Comparison of ENCODE assay signal across 8 mouse cellular contexts in genomic region chr11:120345067-120345681, GRCm38 (mm10). TPM values are rescaled to one million over a fixed set of nuclear protein-coding genes. Genes with fewer than 3 reads are reported as not detected.
DNase-seq lines count a peak whose midpoint lies in the region; ATAC-seq lines count a peak whose summit lies in the region.

No protein-coding gene starts in this region.

- peak overlapping the region; percentile 90 for H3K4me2 ChIP-seq in hindbrain, embryonic 13.5 days
- peak overlapping the region; percentile 49 for H3K4me2 ChIP-seq in lung, embryonic 16.5 days (ENCODE audit: low read depth, low read length)

- H3K4me1 ChIP-seq in hindbrain, embryonic 13.5 days (replicated peaks): peaks cover 31% of the 10 kb centered on the region
- H3K4me1 ChIP-seq in lung, embryonic 16.5 days (replicated peaks; ENCODE audit: control insufficient read depth, insufficient read depth, low read length): peaks cover 3% of the 10 kb centered on the region

- H3K36me3 ChIP-seq in hindbrain, embryonic 13.5 days: peaks cover 23% of the 10 kb centered on the region
- peaks cover 14% of the 10 kb centered on the region for H3K36me3 ChIP-seq in lung, embryonic 16.5 days (ENCODE audit: control insufficient read depth, insufficient read depth, low read length)

- H3K4me3 ChIP-seq in hindbrain, embryonic 13.5 days: peak overlapping the region; percentile 45
- peak overlapping the region; percentile 30 for H3K4me3 ChIP-seq in lung, embryonic 16.5 days (ENCODE audit: low read length)

- peak overlapping the region; percentile 73 for H3K9ac ChIP-seq in hindbrain, embryonic 13.5 days
- H3K9ac ChIP-seq in lung, embryonic 16.5 days (ENCODE audit: low read length): peak overlapping the region; percentile 47

- H3K27ac ChIP-seq in hindbrain, embryonic 13.5 days: peak overlapping the region; percentile 49
- peak overlapping the region; percentile 26 for H3K27ac ChIP-seq in lung, embryonic 16.5 days (ENCODE audit: low read length)

- no peaks in the 10 kb centered on the region for H3K27me3 ChIP-seq in hindbrain, embryonic 13.5 days
- H3K27me3 ChIP-seq in lung, embryonic 16.5 days (ENCODE audit: control insufficient read depth, insufficient read depth, low read depth, low read length): no peaks in the 10 kb centered on the region

- peak; percentile 13 for DNase-seq in adrenal gland, postnatal 10 days
- DNase-seq in adrenal gland, adult 8-10 months: no peak
- DNase-seq in urinary bladder, adult 2 months (ENCODE audit: low spot score): peak; percentile 28
- DNase-seq in urinary bladder, postnatal 10 days (ENCODE audit: low spot score): no peak
- DNase-seq in yolk sac, embryonic 10.5 days (ENCODE audit: low spot score): peak; percentile 64
- DNase-seq in urinary bladder, adult 18-20 months (ENCODE audit: low spot score in 2 of 2): no peak

- no peak for ATAC-seq in hindbrain, embryonic 13.5 days (ENCODE audit: low FRiP score)
- ATAC-seq in lung, embryonic 16.5 days (ENCODE audit: low read depth): no peak

- 30% methylated on average over 1 of the region's 1 CpGs for WGBS in hindbrain, embryonic 13.5 days
- 28% methylated on average over 1 of the region's 1 CpGs for WGBS in lung, embryonic 16.5 days

- H3K9me3 ChIP-seq in hindbrain, embryonic 13.5 days: no peaks in the 10 kb centered on the region
- no peaks in the 10 kb centered on the region for H3K9me3 ChIP-seq in lung, embryonic 16.5 days (ENCODE audit: control insufficient read depth, low read length)

RNA-seq across cellular contexts. Expression of gene Actg1, which starts 3.2 kb away (rescaled TPM):
- total RNA-seq in adrenal gland, postnatal 10 days (2021): 100 to 1,000 TPM; 954 to 956 TPM
- 1,000 to 10,000 TPM; 1,100 to 1,474 (median 1,219) TPM for total RNA-seq in adrenal gland, adult 8-10 months (2022)
- polyA plus RNA-seq in urinary bladder, adult 2 months (2012; rRNA removed): 1,024 and 1,454 TPM in 2 replicates
- 4,110 and 4,339 TPM in 2 replicates for polyA plus RNA-seq in hindbrain, embryonic 13.5 days (2015; fragmentation: Nextera tagmentation; extraction: Ambion mirVana)
- polyA plus RNA-seq in lung, embryonic 16.5 days (2015; fragmentation: Nextera tagmentation; extraction: Ambion mirVana): 2,589 and 2,717 TPM in 2 replicates

RNA-seq across cellular contexts. Expression of gene Fscn2, which starts 16.2 kb away (rescaled TPM):
- total RNA-seq in adrenal gland, postnatal 10 days (2021): under 1 TPM; 0.15 to 0.45 TPM
- 1 to 10 TPM in 1 of 4 experiments, under 1 TPM in 2, not detected in 1; 0.16 to 1.2 (median 0.42) TPM for total RNA-seq in adrenal gland, adult 8-10 months (2022)
- 0.25 TPM in 1 of 2 replicates, not detected in the other for polyA plus RNA-seq in urinary bladder, adult 2 months (2012; rRNA removed)
- 1.6 and 2.6 TPM in 2 replicates for polyA plus RNA-seq in hindbrain, embryonic 13.5 days (2015; fragmentation: Nextera tagmentation; extraction: Ambion mirVana)
- 0.64 and 0.83 TPM in 2 replicates for polyA plus RNA-seq in lung, embryonic 16.5 days (2015; fragmentation: Nextera tagmentation; extraction: Ambion mirVana)

RNA-seq across cellular contexts. Expression of gene Faap100, which starts 33.4 kb away (rescaled TPM):
- total RNA-seq in adrenal gland, postnatal 10 days (2021): 10 to 100 TPM; 19.5 to 26.4 TPM
- 10 to 100 TPM; 18.4 to 39.6 (median 33.4) TPM for total RNA-seq in adrenal gland, adult 8-10 months (2022)
- 21.8 and 22.2 TPM in 2 replicates for polyA plus RNA-seq in urinary bladder, adult 2 months (2012; rRNA removed)
- polyA plus RNA-seq in hindbrain, embryonic 13.5 days (2015; fragmentation: Nextera tagmentation; extraction: Ambion mirVana): 74.6 and 82.4 TPM in 2 replicates
- polyA plus RNA-seq in lung, embryonic 16.5 days (2015; fragmentation: Nextera tagmentation; extraction: Ambion mirVana): 36.7 and 41.4 TPM in 2 replicates

Comparison
In these comparisons a context has a peak if more than half of its experiments do, and no peak if none do; other contexts are left out.
1. DNase-seq: peak in adrenal gland, postnatal 10 days (single experiment), urinary bladder, adult 2 months (single experiment) and yolk sac, embryonic 10.5 days (single experiment); none in adrenal gland, adult 8-10 months (single experiment), urinary bladder, postnatal 10 days (single experiment) and urinary bladder, adult 18-20 months (0 of 2).